Mouse (Mus musculus): ENCODE data around the gene Capzb. TPM values are rescaled to one million over a fixed set of nuclear protein-coding genes. Genes with fewer than 3 reads are reported as not detected.

Gene Capzb
- polyA plus RNA-seq, 1 experiment = 167 TPM

DNA sequence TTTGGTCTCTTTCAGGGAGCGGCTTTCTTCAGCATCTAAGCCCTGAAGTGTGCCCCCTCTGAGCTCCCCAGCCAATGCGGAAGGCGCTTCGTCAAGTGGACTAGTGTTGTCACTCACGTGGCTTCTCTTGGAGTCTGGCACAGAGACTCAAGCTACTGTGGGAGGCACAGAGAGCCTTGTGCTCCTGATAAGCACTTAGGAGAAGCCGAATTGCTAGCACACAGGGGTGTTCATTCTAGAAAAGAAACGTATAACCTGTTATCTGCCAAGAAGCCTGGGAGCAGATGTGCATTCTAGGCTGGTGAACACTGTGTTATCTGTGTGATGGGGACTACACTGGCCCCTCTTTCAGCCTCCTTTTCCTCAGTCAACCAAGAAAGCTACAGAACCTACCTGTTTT lies 142.8 kb downstream of the Capzb start:
- no peak overlapping the region for H3K4me3 ChIP-seq (ENCODE audit: control insufficient read depth, insufficient read depth, low read length)
- no peak for TF ChIP-seq CTCF (IDR thresholded peaks at IDR 0.05; ENCODE audit: borderline replicate concordance, control insufficient read depth, extremely low read depth, insufficient read depth, low read length, poor library complexity)
- TF ChIP-seq POLR2A (IDR thresholded peaks at IDR 0.05; ENCODE audit: control insufficient read depth, extremely low read depth, insufficient read depth, low read length, poor library complexity) = no peak
- H3K27ac ChIP-seq (ENCODE audit: control insufficient read depth, insufficient read depth, low read length) = no peak overlapping the region
- peaks cover 5% of the 10 kb centered on the region for H3K4me1 ChIP-seq (replicated peaks; ENCODE audit: control insufficient read depth, insufficient read depth, low read length)
- DNase-seq = no peak
- no peaks in the 10 kb centered on the region for H3K36me3 ChIP-seq (ENCODE audit: control insufficient read depth, insufficient read depth, low read length)
- 83% methylated on average over 7 of the region's 7 CpGs for WGBS
- H3K27me3 ChIP-seq (ENCODE audit: control insufficient read depth, insufficient read depth, low read length) = no peaks in the 10 kb centered on the region

DNA sequence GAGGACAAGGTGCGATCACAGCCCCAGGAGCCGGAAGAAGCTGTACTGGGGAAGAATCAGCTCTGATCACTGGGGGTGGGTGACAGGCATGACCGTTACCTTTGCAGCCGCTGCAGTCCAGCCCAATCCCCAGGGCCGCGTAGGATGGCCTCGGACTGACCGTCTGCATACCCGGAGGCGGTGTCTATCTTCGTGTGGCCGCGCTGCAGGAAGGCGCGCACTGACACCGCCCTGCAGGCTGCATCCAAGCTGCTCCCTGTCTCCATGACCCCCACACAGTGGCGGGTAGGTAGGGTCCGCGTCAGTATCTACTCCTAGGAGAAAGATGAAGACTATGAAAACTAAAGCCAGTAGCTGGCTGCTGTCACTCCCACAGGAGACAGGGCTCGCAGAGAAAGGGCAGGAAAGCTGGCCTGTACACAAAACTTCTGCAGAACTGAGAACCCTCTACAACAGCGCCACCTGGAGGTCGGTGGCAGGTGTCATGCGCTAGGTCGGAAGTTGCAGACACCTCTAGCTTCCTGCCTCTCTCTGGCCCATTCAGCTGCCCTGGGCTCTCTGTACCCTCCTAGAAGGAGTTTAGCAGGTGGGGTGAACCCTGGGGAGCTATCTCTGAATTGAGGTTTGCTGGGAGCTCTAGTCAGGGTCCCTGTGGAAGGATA lies 144.3 kb downstream of the Capzb start:
- TF ChIP-seq CTCF (IDR thresholded peaks at IDR 0.05; ENCODE audit: borderline replicate concordance, control insufficient read depth, extremely low read depth, insufficient read depth, low read length, poor library complexity) (peak; percentile 90), POLR2A (IDR thresholded peaks at IDR 0.05; ENCODE audit: control insufficient read depth, extremely low read depth, insufficient read depth, low read length, poor library complexity) (no peak)
- Histone ChIP-seq H3K4me3 (ENCODE audit: control insufficient read depth, insufficient read depth, low read length) (peak overlapping the region; percentile 48), H3K27ac (ENCODE audit: control insufficient read depth, insufficient read depth, low read length) (no peak overlapping the region), H3K4me1 (replicated peaks; ENCODE audit: control insufficient read depth, insufficient read depth, low read length) (no peaks in the 10 kb centered on the region; the same call in 1 of the 2 replicates), H3K27me3 (ENCODE audit: control insufficient read depth, insufficient read depth, low read length) (no peaks in the 10 kb centered on the region), H3K36me3 (ENCODE audit: control insufficient read depth, insufficient read depth, low read length) (no peaks in the 10 kb centered on the region)
- 34% methylated on average over 24 of the region's 24 CpGs for WGBS
- DNase-seq = peak; percentile 80

DNA sequence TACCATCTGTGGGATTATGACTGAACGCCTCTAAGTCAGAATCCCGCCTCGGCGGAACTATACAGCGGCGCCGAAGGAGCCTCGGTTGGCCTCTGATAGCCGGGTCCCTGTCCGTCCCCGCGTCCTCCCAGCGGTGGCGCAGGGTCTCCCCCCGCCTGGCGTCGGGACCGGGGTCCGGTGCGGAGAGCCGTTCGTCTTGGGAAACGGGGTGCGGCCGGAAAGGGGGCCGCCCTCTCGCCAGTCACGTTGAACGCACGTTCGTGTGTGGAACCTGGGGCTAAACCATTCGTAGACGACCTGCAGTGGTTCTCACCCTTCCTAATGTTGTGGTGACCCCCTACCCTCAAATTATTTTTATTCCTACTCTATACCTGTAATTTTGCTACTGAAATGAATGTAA lies 145.4 kb downstream of the Capzb start:
- Histone ChIP-seq H3K4me1 (replicated peaks; ENCODE audit: control insufficient read depth, insufficient read depth, low read length) (no peaks in the 10 kb centered on the region; the same call in 1 of the 2 replicates), H3K27ac (ENCODE audit: control insufficient read depth, insufficient read depth, low read length) (no peak overlapping the region), H3K36me3 (ENCODE audit: control insufficient read depth, insufficient read depth, low read length) (no peaks in the 10 kb centered on the region), H3K4me3 (ENCODE audit: control insufficient read depth, insufficient read depth, low read length) (no peak overlapping the region), H3K27me3 (ENCODE audit: control insufficient read depth, insufficient read depth, low read length) (no peaks in the 10 kb centered on the region)
- TF ChIP-seq POLR2A (IDR thresholded peaks at IDR 0.05; ENCODE audit: control insufficient read depth, extremely low read depth, insufficient read depth, low read length, poor library complexity) (no peak), CTCF (IDR thresholded peaks at IDR 0.05; ENCODE audit: borderline replicate concordance, control insufficient read depth, extremely low read depth, insufficient read depth, low read length, poor library complexity) (no peak)
- DNase-seq = no peak
- WGBS = 70% methylated on average over 33 of the region's 33 CpGs

GRCm38 (mm10) chr4:139340835-139341234 lies 148.1 kb downstream of the Capzb start:
- H3K36me3 ChIP-seq (ENCODE audit: control insufficient read depth, insufficient read depth, low read length) = no peaks in the 10 kb centered on the region
- 82% methylated on average over 4 of the region's 4 CpGs for WGBS
- no peak for DNase-seq
- no peak overlapping the region for H3K27ac ChIP-seq (ENCODE audit: control insufficient read depth, insufficient read depth, low read length)
- H3K4me3 ChIP-seq (ENCODE audit: control insufficient read depth, insufficient read depth, low read length) = no peak overlapping the region
- TF ChIP-seq CTCF (IDR thresholded peaks at IDR 0.05; ENCODE audit: borderline replicate concordance, control insufficient read depth, extremely low read depth, insufficient read depth, low read length, poor library complexity) (no peak), POLR2A (IDR thresholded peaks at IDR 0.05; ENCODE audit: control insufficient read depth, extremely low read depth, insufficient read depth, low read length, poor library complexity) (no peak)
- no peaks in the 10 kb centered on the region for H3K27me3 ChIP-seq (ENCODE audit: control insufficient read depth, insufficient read depth, low read length)
- H3K4me1 ChIP-seq (replicated peaks; ENCODE audit: control insufficient read depth, insufficient read depth, low read length) = no peaks in the 10 kb centered on the region; the same call in 1 of the 2 replicates

Other genes starting within 250 kb of the Capzb start
- gene Rnf186, start 225.8 kb upstream of the Capzb start, polyA plus RNA-seq (2012; rRNA removed) = 2.1 and 2.3 TPM in 2 replicates
- 30.2 and 30.7 TPM in 2 replicates for gene Tmco4, start 220.0 kb upstream of the Capzb start, polyA plus RNA-seq (2012; rRNA removed)
- gene Htr6, start 117.3 kb upstream of the Capzb start, polyA plus RNA-seq (2012; rRNA removed) = not detected in 2 replicates
- 35.7 and 36.3 TPM in 2 replicates for gene Nbl1, start 99.9 kb upstream of the Capzb start, polyA plus RNA-seq (2012; rRNA removed)
- gene Minos1, start 61.8 kb upstream of the Capzb start, polyA plus RNA-seq (2012; rRNA removed) = 38.0 and 65.3 TPM in 2 replicates
- gene Pqlc2, start 117.8 kb downstream of the Capzb start, polyA plus RNA-seq (2012; rRNA removed) = 42.6 and 50.1 TPM in 2 replicates
- 29.5 and 33.3 TPM in 2 replicates for gene Akr7a5, start 117.8 kb downstream of the Capzb start, polyA plus RNA-seq (2012; rRNA removed)
- gene Mrto4, start 159.7 kb downstream of the Capzb start, polyA plus RNA-seq (2012; rRNA removed) = 33.7 and 37.6 TPM in 2 replicates
- 34.2 and 41.6 TPM in 2 replicates for gene Emc1, start 159.7 kb downstream of the Capzb start, polyA plus RNA-seq (2012; rRNA removed)
- gene Ubr4, start 159.7 kb downstream of the Capzb start, polyA plus RNA-seq (2012; rRNA removed) = 301 and 312 TPM in 2 replicates